Mouse (Mus musculus): ENCODE measurements around the gene Echs1.

DNA sequence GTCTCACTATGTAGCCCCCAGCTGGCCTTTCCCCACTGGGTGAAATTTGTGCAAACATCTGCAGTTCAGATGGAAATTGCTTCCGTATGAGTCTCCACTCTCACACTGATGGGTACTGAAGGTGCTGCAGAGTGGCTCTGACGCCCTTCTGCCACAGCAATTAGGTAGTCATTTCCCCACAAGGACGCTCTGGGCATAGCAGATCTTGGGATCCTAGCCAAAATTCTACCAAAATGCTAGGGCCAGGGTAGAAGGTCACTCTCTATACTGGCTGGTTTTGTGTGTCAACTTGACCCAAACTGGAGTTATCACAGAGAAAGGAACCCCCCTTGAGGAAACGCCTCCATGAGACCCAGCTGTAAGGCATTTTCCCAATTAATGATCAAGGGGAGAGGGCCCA, 12.3 kb downstream of the Echs1 start:
- TF ChIP-seq CTCF (IDR thresholded peaks at IDR 0.05; ENCODE audit: control insufficient read depth, insufficient read depth, low read length) = no peak
- TF ChIP-seq POLR2A (IDR thresholded peaks at IDR 0.05; ENCODE audit: borderline replicate concordance, control insufficient read depth, low read depth, low read length) = no peak

Measured in bone marrow, adult 2 months (tissue).